Mouse (Mus musculus) liver, postnatal 0 days (tissue): ENCODE measurements around the gene Krt24. TPM values are rescaled to one million over a fixed set of nuclear protein-coding genes. Genes with fewer than 3 reads are reported as not detected.

Source experiments
- ATAC-seq: fragments of 200-750 bp; cut with Nextera tagmentation; 2 replicates; pipeline ENCODE4 v1.8.0; 2017; ENCODE audit warnings: mild to moderate bottlenecking, moderate library complexity
- DNase-seq: peaks from one replicate; pipeline ENCODE4 v3.0.0-alpha.2; 2016
- H3K27ac ChIP-seq: fragments of 300-500 bp; sonication (generic); 2 replicates; pipeline ENCODE4 v1.5.1; 2014; ENCODE audit warnings: antibody characterized with exemption, moderate library complexity, mild to moderate bottlenecking, low read depth
- H3K27me3 ChIP-seq: fragments of 300-500 bp; sonication (generic); 2 replicates; pipeline ENCODE4 v1.6.1; 2014; ENCODE audit warnings: low read length, control low read depth, mixed read lengths; ENCODE audit not compliant: insufficient read depth
- H3K36me3 ChIP-seq: fragments of 300-500 bp; sonication (generic); replicated peaks from 2 replicates; pipeline ENCODE4 v1.6.1; 2014; ENCODE audit warnings: mild to moderate bottlenecking, control low read depth, low read length, moderate library complexity, mixed read lengths; ENCODE audit not compliant: insufficient read depth
- H3K4me1 ChIP-seq: fragments of 300-500 bp; sonication (generic); 2 replicates; pipeline ENCODE4 v1.6.1; 2014; ENCODE audit warnings: antibody characterized with exemption, mild to moderate bottlenecking, control low read depth; ENCODE audit not compliant: insufficient read depth
- H3K4me2 ChIP-seq: fragments of 300-500 bp; sonication (generic); 2 replicates; pipeline ENCODE4 v1.6.1; 2014; ENCODE audit warnings: low read depth, mild to moderate bottlenecking, low read length, moderate library complexity, mixed read lengths
- H3K4me3 ChIP-seq: fragments of 300-500 bp; sonication (generic); 2 replicates; pipeline ENCODE4 v1.5.1; 2014; ENCODE audit warnings: low read depth, low read length
- H3K9ac ChIP-seq: fragments of 300-500 bp; sonication (generic); replicated peaks from 2 replicates; pipeline ENCODE4 v1.6.1; 2014; ENCODE audit warnings: mild to moderate bottlenecking, moderate library complexity
- H3K9me3 ChIP-seq: fragments of 300-500 bp; sonication (generic); 2 replicates; pipeline ENCODE4 v1.6.1; 2016; ENCODE audit warnings: mild to moderate bottlenecking, control low read depth, low read length, mixed read lengths
- CTCF ChIP-seq: sonication (generic); IDR thresholded peaks from 2 replicates; pipeline ENCODE4 v1.5.1; 2016; ENCODE audit warnings: antibody characterized with exemption, low read depth
- EP300 ChIP-seq: IDR thresholded peaks from 2 replicates; pipeline ENCODE4 v1.6.1; 2016; ENCODE audit warnings: antibody characterized with exemption, low read depth, mild to moderate bottlenecking
- WGBS: fragments of 180-500 bp; shearing (Covaris S2); extraction: QIAGEN DNeasy Blood & Tissue Kit; methylation state at CpG from one replicate; pipeline ENCODE4 v1.1.7; 2014; ENCODE audit not compliant: insufficient replicate concordance; 5-methylcytosine and 5-hydroxymethylcytosine counted together
- polyA plus RNA-seq: library from polyadenylated mRNA; unstranded; fragments of >200 nt; fragmentation: Nextera tagmentation; extraction: Ambion mirVana; gene quantifications from 2 replicates; pipeline ENCODE4 v1.2.1, GENCODE M21; 2015

Krt24 gene
- polyA plus RNA-seq, 1 experiment from 2014 or later = not detected

DNA sequence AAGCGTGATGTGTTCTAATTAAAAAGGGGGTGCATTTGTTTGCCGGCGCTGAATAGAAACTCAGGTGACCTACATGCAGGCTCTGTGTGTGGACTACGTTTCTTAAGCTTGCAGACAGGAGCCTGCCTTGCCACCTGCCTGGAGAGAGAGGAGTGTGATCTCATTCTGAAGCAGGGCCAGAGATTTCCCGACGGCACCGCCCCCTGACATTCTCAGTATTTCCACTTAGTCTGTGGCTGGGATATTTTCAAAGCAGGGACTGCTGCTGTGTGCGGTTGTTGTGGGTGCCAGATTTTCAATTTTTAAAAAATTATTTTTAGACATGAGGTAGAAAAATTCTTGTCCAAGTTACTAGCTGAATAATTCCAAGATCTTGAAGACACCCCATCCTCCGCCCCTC, 19.8 kb downstream of the Krt24 start:
- 67% methylated on average over 9 of the region's 9 CpGs for WGBS

DNA sequence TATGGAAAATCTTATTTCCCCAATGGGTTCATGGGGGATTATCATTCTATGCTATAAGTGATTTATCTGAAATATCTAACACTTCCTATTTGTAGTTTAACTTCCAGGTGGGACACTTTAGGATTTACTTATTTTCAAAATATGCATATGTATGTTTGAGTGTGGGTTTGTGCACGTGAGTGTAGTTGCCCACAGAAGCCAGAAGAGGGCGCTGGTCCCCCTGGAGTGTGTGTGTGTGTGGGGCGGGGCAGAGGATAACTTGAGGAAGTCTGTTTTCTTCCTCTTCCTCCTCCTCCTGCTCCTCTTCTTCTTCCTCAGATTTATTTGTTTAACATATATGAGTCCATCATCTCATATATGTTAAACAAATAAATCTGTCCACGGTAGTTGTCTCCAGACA, 28.8 kb downstream of the Krt24 start:
- no peak overlapping the region for H3K4me2 ChIP-seq
- TF ChIP-seq EP300 (no peak), CTCF (peak; percentile 29)
- no peaks in the 10 kb centered on the region for H3K36me3 ChIP-seq
- no peaks in the 10 kb centered on the region for H3K4me1 ChIP-seq
- H3K27me3 ChIP-seq = no peaks in the 10 kb centered on the region
- DNase-seq = no peak
- H3K27ac ChIP-seq = no peak overlapping the region
- H3K9me3 ChIP-seq = no peaks in the 10 kb centered on the region
- WGBS = 67% methylated on average over 4 of the region's 4 CpGs
- H3K4me3 ChIP-seq = no peak overlapping the region
- no peak for ATAC-seq
- no peak overlapping the region for H3K9ac ChIP-seq

More for the DNA sequence above, 19.8 kb downstream of the Krt24 start:
- Histone ChIP-seq H3K27me3 (no peaks in the 10 kb centered on the region), H3K9ac (no peak overlapping the region), H3K4me3 (no peak overlapping the region), H3K4me2 (no peak overlapping the region), H3K27ac (peak overlapping the region; percentile 48), H3K9me3 (no peaks in the 10 kb centered on the region), H3K36me3 (no peaks in the 10 kb centered on the region), H3K4me1 (no peaks in the 10 kb centered on the region)
- TF ChIP-seq EP300 (no peak), CTCF (no peak)
- no peak for ATAC-seq
- DNase-seq = no peak

DNA sequence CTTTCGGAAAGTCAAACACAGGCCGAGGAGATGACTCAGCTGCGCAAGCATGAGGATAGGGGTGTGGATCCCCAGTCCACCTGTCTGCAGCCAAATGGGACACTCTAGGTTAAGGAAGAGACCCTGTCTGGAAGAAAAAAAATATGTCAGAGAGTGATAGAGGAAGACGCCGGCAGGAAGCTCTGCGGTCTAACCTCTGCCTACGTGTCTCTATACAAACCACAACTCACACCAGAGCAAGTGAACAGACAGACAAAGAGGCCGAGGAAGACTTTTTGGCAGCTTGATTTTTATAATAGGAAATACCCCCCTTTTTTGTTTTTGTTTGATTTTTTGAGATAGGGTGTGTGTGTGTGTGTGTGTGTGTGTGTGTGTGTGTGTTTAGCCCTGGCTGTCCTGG, 29.7 kb downstream of the Krt24 start:
- H3K9me3 ChIP-seq = no peaks in the 10 kb centered on the region
- no peak for ATAC-seq
- no peak overlapping the region for H3K4me2 ChIP-seq
- no peaks in the 10 kb centered on the region for H3K27me3 ChIP-seq
- no peak for DNase-seq
- TF ChIP-seq EP300 = no peak
- no peak for TF ChIP-seq CTCF
- 75% methylated on average over 8 of the region's 8 CpGs for WGBS
- no peak overlapping the region for H3K9ac ChIP-seq
- no peaks in the 10 kb centered on the region for H3K36me3 ChIP-seq
- H3K4me3 ChIP-seq = no peak overlapping the region
- H3K4me1 ChIP-seq = no peaks in the 10 kb centered on the region
- H3K27ac ChIP-seq = no peak overlapping the region

DNA sequence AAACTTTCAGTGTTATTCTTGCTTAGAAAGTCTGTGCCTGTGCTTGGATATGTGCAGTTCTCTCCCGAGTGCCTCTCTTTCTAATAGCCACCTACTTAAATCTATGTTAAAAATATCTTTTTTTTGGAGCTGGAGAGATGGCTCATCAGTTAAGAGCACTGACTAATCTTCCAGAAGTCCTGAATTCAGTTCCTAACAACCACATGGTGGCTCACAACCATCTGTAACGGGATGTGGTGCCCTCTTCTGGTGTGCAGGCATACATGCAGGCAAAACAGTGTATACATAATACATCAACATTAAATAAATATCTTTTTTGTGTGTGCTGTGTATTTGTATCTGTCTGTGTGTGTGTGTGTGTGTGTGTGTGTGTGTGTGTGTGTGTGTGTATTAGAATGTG, 31.2 kb downstream of the Krt24 start:
- no peak overlapping the region for H3K4me3 ChIP-seq
- no peak for DNase-seq
- no peak overlapping the region for H3K9ac ChIP-seq
- no peaks in the 10 kb centered on the region for H3K4me1 ChIP-seq
- H3K4me2 ChIP-seq = no peak overlapping the region
- H3K9me3 ChIP-seq = no peaks in the 10 kb centered on the region
- WGBS = 54% methylated on average over 2 of the region's 2 CpGs
- H3K27me3 ChIP-seq = no peaks in the 10 kb centered on the region
- no peak for ATAC-seq
- no peaks in the 10 kb centered on the region for H3K36me3 ChIP-seq
- TF ChIP-seq CTCF (peak; percentile 19; the same call in 1 of the 2 replicates), EP300 (no peak)
- no peak overlapping the region for H3K27ac ChIP-seq

DNA sequence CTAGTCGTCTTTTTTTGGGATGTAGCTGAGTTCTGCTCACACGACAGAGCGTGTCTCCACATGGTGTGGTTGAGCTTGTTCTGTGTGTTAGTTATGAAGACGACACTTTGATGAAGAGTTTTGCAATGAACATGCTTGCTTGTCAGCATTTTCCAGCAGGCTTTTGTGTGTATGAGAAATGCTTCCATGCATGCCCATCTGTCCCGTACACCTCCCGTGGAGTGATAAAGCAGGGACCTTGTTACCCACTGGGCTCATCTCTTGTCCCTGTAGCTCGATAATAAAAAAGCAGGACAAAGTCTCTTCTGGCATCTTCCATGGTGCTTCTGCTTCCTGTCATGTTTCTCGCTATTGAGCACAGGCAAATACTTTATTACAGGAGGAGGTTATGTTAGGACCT, 32.4 kb downstream of the Krt24 start:
- H3K27ac ChIP-seq = no peak overlapping the region
- ATAC-seq (no peak), DNase-seq (no peak)
- no peaks in the 10 kb centered on the region for H3K36me3 ChIP-seq
- WGBS = 65% methylated on average over 8 of the region's 8 CpGs
- no peaks in the 10 kb centered on the region for H3K9me3 ChIP-seq
- no peak for TF ChIP-seq EP300
- no peak for TF ChIP-seq CTCF
- no peaks in the 10 kb centered on the region for H3K27me3 ChIP-seq
- H3K4me3 ChIP-seq = no peak overlapping the region
- no peaks in the 10 kb centered on the region for H3K4me1 ChIP-seq
- no peak overlapping the region for H3K4me2 ChIP-seq
- no peak overlapping the region for H3K9ac ChIP-seq

DNA sequence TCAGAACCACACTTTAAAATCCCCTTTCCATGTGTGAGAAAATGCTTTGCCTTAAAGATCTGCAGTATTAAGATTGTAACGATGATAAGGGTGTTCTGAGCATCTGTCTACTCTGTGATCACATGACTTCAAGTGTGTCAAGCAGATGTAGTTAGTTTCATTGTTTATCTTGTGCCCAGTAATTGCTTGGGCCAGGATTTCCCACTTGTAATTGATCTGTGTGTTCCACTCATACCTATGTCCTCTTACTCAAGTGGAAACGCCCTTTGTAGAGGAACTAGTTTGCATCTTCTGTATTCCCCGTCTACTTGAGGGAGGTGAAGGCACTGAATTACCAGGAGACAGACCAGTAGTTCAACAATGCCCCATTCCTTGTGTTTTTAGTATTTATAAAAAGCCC, 34.4 kb downstream of the Krt24 start:
- no peaks in the 10 kb centered on the region for H3K36me3 ChIP-seq
- H3K9ac ChIP-seq = no peak overlapping the region
- H3K4me1 ChIP-seq = no peaks in the 10 kb centered on the region
- no peak overlapping the region for H3K4me2 ChIP-seq
- no peak for TF ChIP-seq EP300
- no peak for TF ChIP-seq CTCF
- H3K27ac ChIP-seq = no peak overlapping the region
- H3K9me3 ChIP-seq = no peaks in the 10 kb centered on the region
- ATAC-seq (no peak), DNase-seq (no peak)
- 52% methylated on average over 3 of the region's 3 CpGs for WGBS
- H3K27me3 ChIP-seq = no peaks in the 10 kb centered on the region
- no peak overlapping the region for H3K4me3 ChIP-seq

DNA sequence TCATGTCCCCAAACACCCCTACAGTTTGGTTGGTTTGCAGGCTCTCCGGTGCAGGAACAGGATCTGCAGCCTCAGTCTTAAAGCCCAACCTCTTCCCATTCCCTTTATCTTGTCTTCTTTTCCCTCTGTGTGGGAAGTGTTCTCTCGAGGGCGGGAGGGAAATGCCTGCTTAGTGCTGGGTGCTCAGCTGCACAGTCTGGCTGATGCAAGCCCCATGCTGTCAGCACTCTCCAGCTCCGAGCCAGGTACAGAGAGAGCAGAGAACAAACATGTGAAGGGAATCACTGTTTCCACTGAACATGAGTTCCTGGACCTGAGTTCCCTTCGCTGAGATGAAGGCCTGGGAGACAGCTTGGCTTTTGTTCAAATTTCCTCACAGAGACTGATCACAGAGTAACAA, 34.8 kb downstream of the Krt24 start:
- Histone ChIP-seq H3K36me3 (no peaks in the 10 kb centered on the region), H3K9ac (no peak overlapping the region), H3K27me3 (no peaks in the 10 kb centered on the region), H3K27ac (no peak overlapping the region), H3K4me3 (no peak overlapping the region), H3K4me2 (no peak overlapping the region), H3K4me1 (no peaks in the 10 kb centered on the region), H3K9me3 (no peaks in the 10 kb centered on the region)
- TF ChIP-seq EP300 = no peak
- TF ChIP-seq CTCF = no peak
- WGBS = 45% methylated on average over 5 of the region's 5 CpGs
- no peak for ATAC-seq
- no peak for DNase-seq
